Mouse (Mus musculus) C2C12 (cell line): ENCODE results near the gene Cdc34.

Source experiments
- CTCF ChIP-seq: IDR thresholded peaks from one replicate; pipeline ENCODE4 v1.5.1; 2011; ENCODE audit not compliant: control insufficient read depth, insufficient read depth, insufficient read length
- MAX ChIP-seq: IDR thresholded peaks from one replicate; pipeline ENCODE4 v1.6.1; 2011; ENCODE audit warnings: mild to moderate bottlenecking, control low read depth
- USF1 ChIP-seq: IDR thresholded peaks from one replicate; pipeline ENCODE4 v1.6.1; 2011; ENCODE audit warnings: low read depth, mild to moderate bottlenecking, control low read depth, moderate library complexity

DNA sequence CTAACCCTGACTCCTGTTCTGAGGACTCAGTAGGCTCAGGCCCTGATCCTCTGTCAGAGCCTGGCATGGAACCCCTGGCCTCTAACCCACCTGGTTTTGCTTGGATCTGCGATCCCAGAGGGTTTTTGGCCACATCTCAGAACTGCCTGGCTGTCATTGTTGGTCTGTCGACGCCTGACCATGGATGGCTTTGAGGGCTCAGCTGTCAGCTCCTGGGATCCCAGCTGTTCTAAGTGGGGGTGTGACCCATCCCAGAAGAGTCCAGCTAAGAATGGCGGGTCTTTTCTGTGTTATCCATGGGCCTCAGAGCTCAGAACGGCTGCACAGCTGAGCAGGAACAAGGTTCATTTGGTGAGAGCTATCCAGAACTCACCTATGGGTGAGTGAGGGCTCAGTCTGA, 39.1 kb downstream of the Cdc34 start:
- no peak for TF ChIP-seq CTCF
- no peak for TF ChIP-seq USF1
- no peak for TF ChIP-seq MAX
